Mouse (Mus musculus): Measurements from ENCODE around the gene Wee2. TPM values are rescaled to one million over a fixed set of nuclear protein-coding genes. Genes with fewer than 3 reads are reported as not detected.

Wee2 gene
- total and polyA plus RNA-seq, 2 experiments: not detected

DNA sequence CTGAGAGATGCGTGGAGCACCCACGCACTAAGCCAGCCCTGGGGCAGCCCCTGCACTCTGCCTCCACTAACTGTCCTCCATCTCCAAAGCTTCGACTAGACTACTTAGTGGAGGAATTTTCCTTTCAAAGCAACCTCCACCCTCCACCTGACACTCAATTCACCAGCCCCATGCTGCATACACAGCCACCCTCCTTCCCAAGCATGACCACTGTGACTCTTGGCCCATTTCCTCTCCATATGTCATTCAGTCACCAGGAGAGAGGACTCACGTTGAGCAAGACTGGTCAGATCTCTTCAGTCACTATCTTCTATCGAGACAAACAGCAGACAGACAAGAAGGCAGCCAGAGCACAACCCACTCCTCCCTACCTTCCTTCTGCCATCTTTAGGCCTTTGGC lies 25.8 kb upstream of the Wee2 start:
- no peak overlapping the region for H3K4me3 ChIP-seq (ENCODE audit: insufficient read depth, low read depth, low read length)
- H3K27me3 ChIP-seq (ENCODE audit: control insufficient read depth, insufficient read depth, low read length): no peaks in the 10 kb centered on the region
- WGBS: 84% methylated on average over 5 of the region's 5 CpGs
- H3K9ac ChIP-seq (ENCODE audit: low read depth, low read length): no peak overlapping the region
- H3K27ac ChIP-seq (replicated peaks; ENCODE audit: insufficient read depth, low read depth, low read length): no peak overlapping the region
- no peaks in the 10 kb centered on the region for H3K4me1 ChIP-seq (ENCODE audit: control insufficient read depth, insufficient read depth, low read length)
- H3K79me2 ChIP-seq (ENCODE audit: control insufficient read depth, insufficient read depth, low read length): no peaks in the 10 kb centered on the region
- H3K36me3 ChIP-seq (ENCODE audit: control insufficient read depth, insufficient read depth, low read length): peaks cover 6% of the 10 kb centered on the region; the same call in 1 of the 2 replicates
- DNase-seq (ENCODE audit: extremely low read depth, low read depth, low spot score): no peak
- TF ChIP-seq CTCF (IDR thresholded peaks at IDR 0.05; ENCODE audit: low read depth, low read length) (no peak), POLR2A (IDR thresholded peaks at IDR 0.05; ENCODE audit: extremely low read depth, insufficient read depth, low read length) (no peak)

- DNase-seq (ENCODE audit: extremely low read depth, low read depth, low spot score): no peak
- H3K27me3 ChIP-seq (ENCODE audit: control insufficient read depth, insufficient read depth, low read length): no peaks in the 10 kb centered on the region
- H3K27ac ChIP-seq (replicated peaks; ENCODE audit: insufficient read depth, low read depth, low read length): no peak overlapping the region
- WGBS: 94% methylated on average over 3 of the region's 3 CpGs
- H3K79me2 ChIP-seq (ENCODE audit: control insufficient read depth, insufficient read depth, low read length): no peaks in the 10 kb centered on the region
- H3K36me3 ChIP-seq (ENCODE audit: control insufficient read depth, insufficient read depth, low read length): peaks cover 7% of the 10 kb centered on the region; the same call in 1 of the 2 replicates
- H3K4me3 ChIP-seq (ENCODE audit: insufficient read depth, low read depth, low read length): no peak overlapping the region
- no peaks in the 10 kb centered on the region for H3K4me1 ChIP-seq (ENCODE audit: control insufficient read depth, insufficient read depth, low read length)
- H3K9ac ChIP-seq (ENCODE audit: low read depth, low read length): no peak overlapping the region
- no peak for TF ChIP-seq POLR2A (IDR thresholded peaks at IDR 0.05; ENCODE audit: extremely low read depth, insufficient read depth, low read length)
- TF ChIP-seq CTCF (IDR thresholded peaks at IDR 0.05; ENCODE audit: low read depth, low read length): no peak
These were observed 25.3 kb upstream of the Wee2 start for GRCm38 (mm10) chr6:40413565-40413964.

GRCm38 (mm10) chr6:40415799-40416198 lies 23.1 kb upstream of the Wee2 start:
- H3K4me3 ChIP-seq (ENCODE audit: insufficient read depth, low read depth, low read length): no peak overlapping the region
- DNase-seq (ENCODE audit: extremely low read depth, low read depth, low spot score): no peak
- no peak for TF ChIP-seq CTCF (IDR thresholded peaks at IDR 0.05; ENCODE audit: low read depth, low read length)
- no peak for TF ChIP-seq POLR2A (IDR thresholded peaks at IDR 0.05; ENCODE audit: extremely low read depth, insufficient read depth, low read length)
- H3K27ac ChIP-seq (replicated peaks; ENCODE audit: insufficient read depth, low read depth, low read length): no peak overlapping the region
- H3K4me1 ChIP-seq (ENCODE audit: control insufficient read depth, insufficient read depth, low read length): no peaks in the 10 kb centered on the region
- no peak overlapping the region for H3K9ac ChIP-seq (ENCODE audit: low read depth, low read length)
- WGBS: 88% methylated on average over 5 of the region's 5 CpGs
- H3K36me3 ChIP-seq (ENCODE audit: control insufficient read depth, insufficient read depth, low read length): peaks cover 7% of the 10 kb centered on the region
- H3K27me3 ChIP-seq (ENCODE audit: control insufficient read depth, insufficient read depth, low read length): no peaks in the 10 kb centered on the region
- H3K79me2 ChIP-seq (ENCODE audit: control insufficient read depth, insufficient read depth, low read length): no peaks in the 10 kb centered on the region

DNA sequence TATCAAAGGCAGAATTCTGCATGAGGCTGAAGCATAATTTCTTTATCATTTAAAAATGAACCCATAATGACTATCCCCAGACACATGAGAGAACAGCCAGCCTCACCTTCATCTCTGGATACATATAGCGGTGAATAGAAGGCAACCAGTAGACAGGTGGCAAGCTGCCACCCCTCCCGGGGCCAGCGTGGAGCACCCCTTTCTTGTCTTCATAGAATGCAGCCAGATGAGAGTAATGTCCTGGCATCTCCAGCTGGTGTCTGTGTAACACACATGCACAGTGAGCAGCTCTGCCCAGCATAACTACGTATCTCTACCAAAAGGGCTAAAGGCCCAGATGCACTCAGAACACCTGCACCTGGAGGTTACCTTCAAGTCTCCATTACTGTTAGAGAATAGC lies 20.5 kb upstream of the Wee2 start:
- DNase-seq (ENCODE audit: extremely low read depth, low read depth, low spot score): no peak
- no peak for TF ChIP-seq CTCF (IDR thresholded peaks at IDR 0.05; ENCODE audit: low read depth, low read length)
- TF ChIP-seq POLR2A (IDR thresholded peaks at IDR 0.05; ENCODE audit: extremely low read depth, insufficient read depth, low read length): no peak
- 97% methylated on average over 4 of the region's 4 CpGs for WGBS
- Histone ChIP-seq H3K79me2 (ENCODE audit: control insufficient read depth, insufficient read depth, low read length) (no peaks in the 10 kb centered on the region), H3K4me3 (ENCODE audit: insufficient read depth, low read depth, low read length) (no peak overlapping the region), H3K27ac (replicated peaks; ENCODE audit: insufficient read depth, low read depth, low read length) (no peak overlapping the region), H3K9ac (ENCODE audit: low read depth, low read length) (no peak overlapping the region), H3K4me1 (ENCODE audit: control insufficient read depth, insufficient read depth, low read length) (no peaks in the 10 kb centered on the region), H3K27me3 (ENCODE audit: control insufficient read depth, insufficient read depth, low read length) (no peaks in the 10 kb centered on the region), H3K36me3 (ENCODE audit: control insufficient read depth, insufficient read depth, low read length) (peaks cover 5% of the 10 kb centered on the region)

GRCm38 (mm10) chr6:40421099-40421498 lies 17.8 kb upstream of the Wee2 start:
- no peak overlapping the region for H3K4me3 ChIP-seq (ENCODE audit: insufficient read depth, low read depth, low read length)
- peaks cover 5% of the 10 kb centered on the region for H3K36me3 ChIP-seq (ENCODE audit: control insufficient read depth, insufficient read depth, low read length)
- no peaks in the 10 kb centered on the region for H3K4me1 ChIP-seq (ENCODE audit: control insufficient read depth, insufficient read depth, low read length)
- no peak overlapping the region for H3K9ac ChIP-seq (ENCODE audit: low read depth, low read length)
- no peaks in the 10 kb centered on the region for H3K27me3 ChIP-seq (ENCODE audit: control insufficient read depth, insufficient read depth, low read length)
- H3K79me2 ChIP-seq (ENCODE audit: control insufficient read depth, insufficient read depth, low read length): no peaks in the 10 kb centered on the region
- no peak for DNase-seq (ENCODE audit: extremely low read depth, low read depth, low spot score)
- H3K27ac ChIP-seq (replicated peaks; ENCODE audit: insufficient read depth, low read depth, low read length): no peak overlapping the region
- no peak for TF ChIP-seq CTCF (IDR thresholded peaks at IDR 0.05; ENCODE audit: low read depth, low read length)
- no peak for TF ChIP-seq POLR2A (IDR thresholded peaks at IDR 0.05; ENCODE audit: extremely low read depth, insufficient read depth, low read length)
- WGBS: 93% methylated on average over 6 of the region's 6 CpGs

DNA sequence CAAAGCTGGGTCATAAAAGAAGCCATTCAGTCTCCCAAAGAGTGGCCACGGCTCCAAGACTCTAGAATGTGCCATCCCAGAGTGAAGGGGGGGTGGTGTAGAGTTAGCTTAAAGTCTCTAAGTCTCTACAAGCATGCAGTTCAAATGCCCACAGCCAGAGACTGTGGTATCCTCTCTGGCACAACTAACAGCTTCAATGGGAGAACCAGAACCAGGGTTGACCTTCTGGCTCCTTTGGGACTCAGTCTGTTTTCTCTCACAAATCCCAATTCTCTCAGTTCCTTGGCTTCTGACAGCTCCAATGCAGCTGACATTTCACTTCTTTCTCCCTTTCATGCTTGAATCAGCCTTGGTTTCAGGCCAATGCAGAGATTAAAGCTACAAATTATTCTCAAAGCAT lies 15.9 kb upstream of the Wee2 start:
- DNase-seq (ENCODE audit: extremely low read depth, low read depth, low spot score): no peak
- Histone ChIP-seq H3K9ac (ENCODE audit: low read depth, low read length) (no peak overlapping the region), H3K36me3 (ENCODE audit: control insufficient read depth, insufficient read depth, low read length) (peaks cover 1% of the 10 kb centered on the region; the same call in 1 of the 2 replicates), H3K27me3 (ENCODE audit: control insufficient read depth, insufficient read depth, low read length) (no peaks in the 10 kb centered on the region), H3K27ac (replicated peaks; ENCODE audit: insufficient read depth, low read depth, low read length) (no peak overlapping the region), H3K4me3 (ENCODE audit: insufficient read depth, low read depth, low read length) (no peak overlapping the region), H3K4me1 (ENCODE audit: control insufficient read depth, insufficient read depth, low read length) (no peaks in the 10 kb centered on the region), H3K79me2 (ENCODE audit: control insufficient read depth, insufficient read depth, low read length) (no peaks in the 10 kb centered on the region)
- 95% methylated on average over 1 of the region's 1 CpGs for WGBS
- no peak for TF ChIP-seq CTCF (IDR thresholded peaks at IDR 0.05; ENCODE audit: low read depth, low read length)
- no peak for TF ChIP-seq POLR2A (IDR thresholded peaks at IDR 0.05; ENCODE audit: extremely low read depth, insufficient read depth, low read length)
